Mouse (Mus musculus) CH12.LX (cell line): ENCODE results near the gene Gria3.

Experiments used
- CTCF ChIP-seq, 2 experiments: IDR thresholded peaks in 1 of 2; conservative IDR thresholded peaks in 1 of 2; 2 replicates each; pipeline ENCODE4 v1.5.1; 2011 to 2012; ENCODE audit warnings: low read depth in 2 of 2, low read length in 2 of 2, improper control_type of control experiment in 1 of 2, inconsistent platforms in 1 of 2, mild to moderate bottlenecking in 1 of 2, moderate library complexity in 1 of 2
- JUN ChIP-seq: IDR thresholded peaks from 2 replicates; pipeline ENCODE4 v1.6.1; 2011; ENCODE audit warnings: low read depth, mild to moderate bottlenecking, low read length, improper control_type of control experiment, moderate library complexity; ENCODE audit not compliant: insufficient read depth
- JUND ChIP-seq: conservative IDR thresholded peaks from 2 replicates; pipeline ENCODE4 v1.6.1; 2011; ENCODE audit warnings: low read depth, low read length, improper control_type of control experiment
- KAT2A ChIP-seq: IDR thresholded peaks from 2 replicates; pipeline ENCODE4 v1.6.1; 2012; ENCODE audit warnings: low read length, improper control_type of control experiment, inconsistent platforms; ENCODE audit not compliant: insufficient replicate concordance
- MAZ ChIP-seq: IDR thresholded peaks from 2 replicates; pipeline ENCODE4 v1.6.1; 2012; ENCODE audit warnings: low read depth, mild to moderate bottlenecking, inconsistent platforms, low read length, improper control_type of control experiment, moderate library complexity
- NRF1 ChIP-seq: IDR thresholded peaks from 2 replicates; pipeline ENCODE4 v1.6.1; 2014; ENCODE audit warnings: low read depth, mild to moderate bottlenecking, inconsistent platforms, low read length, improper control_type of control experiment, moderate library complexity
- POLR2A ChIP-seq: IDR thresholded peaks from 2 replicates; pipeline ENCODE4 v1.6.1; 2011; ENCODE audit warnings: low read depth, mild to moderate bottlenecking, improper control_type of control experiment, low read length
- SIN3A ChIP-seq: IDR thresholded peaks from 2 replicates; pipeline ENCODE4 v1.6.1; 2012; ENCODE audit warnings: low read length, improper control_type of control experiment, inconsistent platforms
- TBP ChIP-seq: conservative IDR thresholded peaks from 2 replicates; pipeline ENCODE4 v1.6.1; 2011; ENCODE audit warnings: low read depth, low read length, improper control_type of control experiment
- TCF12 ChIP-seq: IDR thresholded peaks from 2 replicates; pipeline ENCODE4 v1.6.1; 2014; ENCODE audit warnings: low read depth, mild to moderate bottlenecking, inconsistent platforms, low read length, improper control_type of control experiment
- ZMIZ1 ChIP-seq: IDR thresholded peaks from 2 replicates; pipeline ENCODE4 v1.6.1; 2012; ENCODE audit warnings: low read depth, mild to moderate bottlenecking, inconsistent platforms, low read length, improper control_type of control experiment

- TF ChIP-seq NRF1 (no peak), ZMIZ1 (no peak), KAT2A (no peak), CTCF (conservative IDR thresholded peaks at IDR 0.05 in 1 of 2, IDR thresholded peaks at IDR 0.05 in 1 of 2; ENCODE audit: low read depth in 2 of 2, low read length in 2 of 2) (no peak), TCF12 (no peak), POLR2A (no peak), JUND (no peak), TBP (no peak), SIN3A (no peak), MAZ (no peak), JUN (no peak)
Observed at GRCm38 (mm10) chrX:41428011-41428410, 27.4 kb downstream of the Gria3 start.
